Mouse (Mus musculus) CH12.LX (cell line): ENCODE data around the gene Mogat2. TPM values are rescaled to one million over a fixed set of nuclear protein-coding genes. Genes with fewer than 3 reads are reported as not detected.
A peak's percentile ranks its signal among the peaks of the same experiment; 100 is the strongest.

Experiments
- DNase-seq: peaks from one replicate; pipeline ENCODE4 v3.0.0-alpha.2; 2013; ENCODE audit errors: extremely low read depth
- H3K27ac ChIP-seq: 2 replicates; pipeline ENCODE4 v1.5.1; 2012; ENCODE audit warnings: low read depth, mild to moderate bottlenecking, control low read depth, moderate library complexity; ENCODE audit not compliant: insufficient read depth
- H3K27me3 ChIP-seq: replicated peaks from 2 replicates; pipeline ENCODE3; 2012; ENCODE audit warnings: inconsistent platforms
- H3K36me3 ChIP-seq, 2 experiments: replicated peaks in 1 of 2; 2 replicates each; pipeline versions ENCODE3 to v1.6.1; 2012; ENCODE audit warnings: inconsistent platforms in 1 of 2, low read length in 1 of 2, mild to moderate bottlenecking in 1 of 2, mixed read lengths in 1 of 2, moderate library complexity in 1 of 2; ENCODE audit not compliant: control insufficient read depth in 1 of 2, insufficient read depth in 1 of 2
- H3K4me1 ChIP-seq, 2 experiments: 2 replicates each; pipeline ENCODE4 v1.6.1; 2012; ENCODE audit warnings: inconsistent platforms in 1 of 2, moderate library complexity in 1 of 2; ENCODE audit not compliant: insufficient read depth in 2 of 2, control insufficient read depth in 1 of 2
- H3K4me2 ChIP-seq: 2 replicates; pipeline ENCODE4 v1.6.1; 2012; ENCODE audit warnings: low read depth, mild to moderate bottlenecking, control low read depth; ENCODE audit not compliant: poor library complexity, insufficient read depth, severe bottlenecking
- H3K4me3 ChIP-seq, 3 experiments: fragments of 150-350 bp in 1 of 3; sonication (generic) in 1 of 3; replicated peaks in 1 of 3; 2 replicates each; pipeline versions ENCODE3 to v1.5.1; 2011 to 2012; ENCODE audit warnings: low read depth in 2 of 3, low read length in 2 of 3, mild to moderate bottlenecking in 2 of 3, moderate library complexity in 2 of 3, control low read depth in 1 of 3, improper control_type of control experiment in 1 of 3, inconsistent platforms in 1 of 3, mixed read lengths in 1 of 3; ENCODE audit not compliant: poor library complexity in 1 of 3
- H3K79me2 ChIP-seq: replicated peaks from 2 replicates; pipeline ENCODE4 v1.6.1; 2012; ENCODE audit warnings: mild to moderate bottlenecking, moderate library complexity; ENCODE audit not compliant: control insufficient read depth, poor library complexity, insufficient read depth, severe bottlenecking; ENCODE audit errors: extremely low read depth
- H3K9ac ChIP-seq: 2 replicates; pipeline ENCODE4 v1.6.1; 2012; ENCODE audit warnings: low read depth, mild to moderate bottlenecking, control low read depth, moderate library complexity; ENCODE audit not compliant: insufficient read depth
- H3K9me3 ChIP-seq: replicated peaks from 2 replicates; pipeline ENCODE3; 2012; ENCODE audit warnings: low read length, inconsistent platforms, mixed read lengths
- BHLHE40 ChIP-seq: IDR thresholded peaks from 2 replicates; pipeline ENCODE4 v1.6.1; 2011; ENCODE audit warnings: mild to moderate bottlenecking, low read depth, low read length, improper control_type of control experiment
- CHD2 ChIP-seq: IDR thresholded peaks from 2 replicates; pipeline ENCODE4 v1.6.1; 2011; ENCODE audit warnings: low read length, improper control_type of control experiment
- CTCF ChIP-seq, 2 experiments: IDR thresholded peaks in 1 of 2; conservative IDR thresholded peaks in 1 of 2; 2 replicates each; pipeline ENCODE4 v1.5.1; 2011 to 2012; ENCODE audit warnings: low read depth in 2 of 2, low read length in 2 of 2, improper control_type of control experiment in 1 of 2, inconsistent platforms in 1 of 2, mild to moderate bottlenecking in 1 of 2, moderate library complexity in 1 of 2
- E2F4 ChIP-seq: IDR thresholded peaks from 2 replicates; pipeline ENCODE4 v1.6.1; 2011; ENCODE audit warnings: low read depth, low read length, improper control_type of control experiment; ENCODE audit not compliant: insufficient replicate concordance
- EP300 ChIP-seq: IDR thresholded peaks from 2 replicates; pipeline ENCODE4 v1.6.1; 2011; ENCODE audit warnings: low read length, improper control_type of control experiment
- ETS1 ChIP-seq: conservative IDR thresholded peaks from 2 replicates; pipeline ENCODE4 v1.6.1; 2012; ENCODE audit warnings: low read depth, mild to moderate bottlenecking, inconsistent platforms, low read length, improper control_type of control experiment, moderate library complexity
- JUN ChIP-seq: IDR thresholded peaks from 2 replicates; pipeline ENCODE4 v1.6.1; 2011; ENCODE audit warnings: low read depth, mild to moderate bottlenecking, low read length, improper control_type of control experiment, moderate library complexity; ENCODE audit not compliant: insufficient read depth
- MAFK ChIP-seq: IDR thresholded peaks from 2 replicates; pipeline ENCODE4 v1.6.1; 2011; ENCODE audit warnings: low read length, improper control_type of control experiment; ENCODE audit not compliant: insufficient replicate concordance
- MAX ChIP-seq: IDR thresholded peaks from 2 replicates; pipeline ENCODE4 v1.6.1; 2011; ENCODE audit warnings: low read length, improper control_type of control experiment
- MAZ ChIP-seq: IDR thresholded peaks from 2 replicates; pipeline ENCODE4 v1.6.1; 2012; ENCODE audit warnings: low read depth, mild to moderate bottlenecking, inconsistent platforms, low read length, improper control_type of control experiment, moderate library complexity
- PAX5 ChIP-seq: IDR thresholded peaks from 2 replicates; pipeline ENCODE4 v1.6.1; 2012; ENCODE audit warnings: low read length, inconsistent platforms, mixed read lengths
- RAD21 ChIP-seq: IDR thresholded peaks from 2 replicates; pipeline ENCODE4 v1.6.1; 2011; ENCODE audit warnings: low read depth, mild to moderate bottlenecking, low read length, improper control_type of control experiment, moderate library complexity
- RCOR1 ChIP-seq: conservative IDR thresholded peaks from 2 replicates; pipeline ENCODE4 v1.6.1; 2012; ENCODE audit warnings: low read depth, mild to moderate bottlenecking, inconsistent platforms, low read length, improper control_type of control experiment
- SMC3 ChIP-seq: IDR thresholded peaks from 2 replicates; pipeline ENCODE4 v1.6.1; 2011; ENCODE audit warnings: low read depth, low read length, improper control_type of control experiment
- ZKSCAN1 ChIP-seq: IDR thresholded peaks from 2 replicates; pipeline ENCODE4 v1.6.1; 2012; ENCODE audit warnings: low read depth, inconsistent platforms, low read length, improper control_type of control experiment, borderline replicate concordance
- dilution Hi-C: fragments of 300-500 bp; cut with MboI; formaldehyde crosslinking; loops from 2 replicates; pipeline ENCODE4 v1.14.3; 2020; ENCODE audit warnings: low sequenced_read_pairs; ENCODE audit not compliant: extremely low pct_unique_long_range_greater_than_20kb, extremely low pct_ligation_motif_present
- in situ Hi-C: fragments of 300-500 bp; cut with MboI; formaldehyde crosslinking; loops from 3 replicates; pipeline ENCODE4 v1.14.3; 2019; ENCODE audit warnings: low sequenced_read_pairs, low pct_ligation_motif_present, low pct_unique_long_range_greater_than_20kb, mixed read lengths
- polyA plus RNA-seq: library from polyadenylated mRNA; unstranded; fragments of >175 nt; gene quantifications from 2 replicates; pipeline ENCODE4 v1.2.1, GENCODE M21; 2012; ENCODE audit warnings: low read depth; ENCODE audit not compliant: insufficient read length
- total RNA-seq, 2 experiments: library from RNA; depleted of rRNA; stranded (reverse); fragments of 300-350 nt in 1 of 2; fragments of >200 nt in 1 of 2; gene quantifications; 2 replicates each; pipeline ENCODE4 v1.2.3; 2012 to 2014

The Mogat2 gene
- total and polyA plus RNA-seq, 3 experiments = not detected

- no peaks in the 10 kb centered on the region for H3K36me3 ChIP-seq
- H3K27ac ChIP-seq = no peak overlapping the region
- H3K27me3 ChIP-seq = peaks cover 23% of the 10 kb centered on the region
- H3K9ac ChIP-seq = no peak overlapping the region
- no peaks in the 10 kb centered on the region for H3K4me1 ChIP-seq
- dilution Hi-C loops (no loop called here), in situ Hi-C loops (no loop called here)
- no peak overlapping the region for H3K4me3 ChIP-seq
- H3K79me2 ChIP-seq = no peaks in the 10 kb centered on the region
- no peak for TF ChIP-seq EP300
- TF ChIP-seq MAZ = no peak
- no peak for TF ChIP-seq MAFK
- no peak for TF ChIP-seq JUN
- no peak for TF ChIP-seq ETS1
- H3K4me2 ChIP-seq = no peak overlapping the region
- H3K9me3 ChIP-seq = no peaks in the 10 kb centered on the region
- DNase-seq = no peak
Measured at GRCm38 (mm10) chr7:99224648-99225190, 13.7 kb downstream of the Mogat2 start.

- Histone ChIP-seq H3K9ac (no peak overlapping the region), H3K4me3 (no peak overlapping the region), H3K4me2 (no peak overlapping the region), H3K4me1 (no peaks in the 10 kb centered on the region), H3K27ac (no peak overlapping the region), H3K79me2 (no peaks in the 10 kb centered on the region), H3K27me3 (peaks cover 28% of the 10 kb centered on the region), H3K9me3 (no peaks in the 10 kb centered on the region), H3K36me3 (no peaks in the 10 kb centered on the region)
- peak; percentile 23 for DNase-seq
- dilution Hi-C loops (no loop called here), in situ Hi-C loops (no loop called here)
- TF ChIP-seq MAFK (no peak), SMC3 (peak; percentile 34), ETS1 (no peak), RCOR1 (no peak), PAX5 (no peak), BHLHE40 (no peak), E2F4 (no peak), ZKSCAN1 (no peak), CHD2 (no peak), EP300 (no peak), RAD21 (peak; percentile 48), MAX (no peak), CTCF (conservative IDR thresholded peaks at IDR 0.05 in 1 of 2, IDR thresholded peaks at IDR 0.05 in 1 of 2; ENCODE audit: low read depth in 2 of 2, low read length in 2 of 2) (peak in 1 of 2 experiments; percentile 66; a peak in 2 of 4 replicates)
Measured at GRCm38 (mm10) chr7:99224225-99224624, 14.2 kb downstream of the Mogat2 start.
